Mouse (Mus musculus) cerebellum, adult 8-10 months (tissue): ENCODE measurements at regions not wholly inside any gene's neighbourhood (a gene's known extent, or its start where the extent isn't known, plus 50 kb on each side); places are given as distances from the start of the nearest gene placed in this dataset.
A peak's percentile ranks its signal among the peaks of the same experiment; 100 is the strongest.

Source experiments
- DNase-seq: peaks from one replicate; pipeline ENCODE4 v3.0.0; 2022

DNA sequence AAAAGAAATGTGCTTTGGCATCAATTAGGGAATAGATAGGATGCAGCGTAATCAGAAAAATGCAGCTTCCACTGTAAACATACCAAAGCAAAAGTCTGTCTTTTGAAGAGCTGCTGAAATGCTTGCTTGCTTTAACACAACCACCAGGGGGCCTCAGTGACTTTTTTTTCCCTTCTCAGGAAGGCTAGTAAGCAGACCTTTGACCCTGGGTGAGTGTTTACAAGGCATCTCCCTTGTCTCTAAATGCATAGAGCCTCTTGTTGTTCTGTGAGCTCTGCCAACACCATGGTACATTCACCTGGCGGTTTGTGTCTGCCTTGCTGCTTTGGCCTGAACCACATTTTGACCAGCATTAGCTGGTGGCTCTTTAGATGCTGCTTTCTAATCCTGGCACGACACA is 191.9 kb upstream of the C9orf72 start:
- no peak for DNase-seq

DNA sequence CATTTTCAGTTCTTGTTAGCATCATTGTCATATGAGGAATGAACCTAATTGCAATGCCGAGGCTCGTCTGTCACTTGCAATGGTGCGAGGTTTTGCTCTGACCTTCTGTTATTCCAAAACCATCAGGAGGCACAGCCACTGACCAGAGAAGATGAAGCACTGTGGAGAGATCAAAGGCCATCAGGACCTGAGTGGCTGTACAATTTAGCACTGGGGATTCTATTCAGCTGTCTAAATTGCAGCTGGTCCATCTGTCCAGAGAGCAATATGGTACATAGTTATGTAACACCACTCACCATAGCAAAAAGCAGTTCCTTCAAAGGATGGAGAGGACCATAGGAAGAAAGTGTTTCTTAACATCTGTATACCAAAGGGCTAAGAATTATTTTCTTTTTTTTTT is 187.5 kb upstream of the C9orf72 start:
- no peak for DNase-seq

DNA sequence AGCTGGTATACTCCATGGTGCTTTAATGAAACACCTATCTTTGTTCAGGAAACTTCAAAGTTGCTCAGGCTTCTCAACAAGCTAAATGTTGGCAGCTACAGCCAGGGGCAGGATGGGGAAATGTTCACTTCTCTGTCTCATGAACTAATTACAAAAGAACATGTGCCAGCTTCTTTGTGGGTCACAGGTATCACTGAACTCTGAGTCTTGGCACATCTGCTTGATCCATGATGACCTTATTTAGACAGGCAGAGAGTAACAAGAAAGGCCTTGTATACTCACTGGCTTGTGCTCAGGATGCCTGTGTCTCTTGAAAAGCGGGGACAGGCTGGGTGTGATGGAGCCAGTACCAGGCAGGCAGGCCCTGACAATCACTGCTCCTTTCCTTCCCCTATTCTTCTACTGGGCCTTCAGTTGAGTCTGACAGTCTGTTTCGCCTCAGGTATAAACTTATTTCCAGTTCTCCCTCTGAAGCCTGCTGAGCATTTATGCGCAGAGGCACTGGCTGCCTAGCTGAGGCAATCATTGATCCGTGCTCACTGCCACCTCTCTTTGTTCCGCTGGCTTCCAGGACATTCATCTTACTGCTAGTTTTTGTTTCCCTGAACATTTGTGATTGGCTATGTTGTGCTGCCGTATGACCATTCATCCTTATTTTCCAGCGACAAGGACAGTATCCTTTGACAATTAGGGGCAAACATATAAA is 179.5 kb upstream of the C9orf72 start:
- no peak for DNase-seq

DNA sequence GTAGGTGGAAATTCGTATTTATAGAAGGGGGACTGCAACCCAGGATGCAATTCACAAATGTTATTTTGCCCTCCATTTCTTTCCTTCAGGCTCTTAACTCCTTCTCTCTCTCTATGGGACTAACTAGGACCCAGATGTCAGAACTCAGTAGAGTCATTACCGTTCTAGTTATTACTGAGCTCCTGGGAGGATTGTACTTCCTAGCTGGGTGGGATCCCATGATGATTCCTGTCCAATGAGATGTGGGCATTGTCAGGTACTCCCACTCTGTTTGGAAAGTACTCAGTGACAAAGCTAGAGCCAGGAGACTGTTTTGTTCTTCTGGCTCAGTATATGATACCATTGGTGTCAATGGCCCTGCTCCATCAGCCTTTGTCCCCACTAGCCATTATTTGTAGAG is 178.1 kb upstream of the C9orf72 start:
- no peak for DNase-seq

DNA sequence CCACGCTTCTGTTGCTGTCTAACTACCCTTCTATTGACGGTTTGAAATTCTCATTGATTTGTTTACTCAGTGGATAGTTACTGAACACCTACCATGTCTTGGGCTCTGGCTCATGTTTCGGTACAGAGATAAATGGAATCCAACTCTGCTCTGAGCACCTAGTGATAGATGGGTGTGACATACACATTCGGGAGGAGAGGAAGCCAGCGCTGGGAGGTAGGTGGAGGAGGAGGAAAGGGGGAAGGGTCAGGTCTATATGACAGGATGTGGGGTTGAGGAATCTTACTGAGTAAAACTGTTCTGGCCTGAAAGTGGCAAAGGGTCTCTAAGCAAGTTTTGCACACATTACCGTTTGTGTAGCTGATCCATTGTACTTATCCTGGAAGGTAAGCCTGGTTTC is 177.6 kb upstream of the C9orf72 start:
- DNase-seq, result no peak

DNA sequence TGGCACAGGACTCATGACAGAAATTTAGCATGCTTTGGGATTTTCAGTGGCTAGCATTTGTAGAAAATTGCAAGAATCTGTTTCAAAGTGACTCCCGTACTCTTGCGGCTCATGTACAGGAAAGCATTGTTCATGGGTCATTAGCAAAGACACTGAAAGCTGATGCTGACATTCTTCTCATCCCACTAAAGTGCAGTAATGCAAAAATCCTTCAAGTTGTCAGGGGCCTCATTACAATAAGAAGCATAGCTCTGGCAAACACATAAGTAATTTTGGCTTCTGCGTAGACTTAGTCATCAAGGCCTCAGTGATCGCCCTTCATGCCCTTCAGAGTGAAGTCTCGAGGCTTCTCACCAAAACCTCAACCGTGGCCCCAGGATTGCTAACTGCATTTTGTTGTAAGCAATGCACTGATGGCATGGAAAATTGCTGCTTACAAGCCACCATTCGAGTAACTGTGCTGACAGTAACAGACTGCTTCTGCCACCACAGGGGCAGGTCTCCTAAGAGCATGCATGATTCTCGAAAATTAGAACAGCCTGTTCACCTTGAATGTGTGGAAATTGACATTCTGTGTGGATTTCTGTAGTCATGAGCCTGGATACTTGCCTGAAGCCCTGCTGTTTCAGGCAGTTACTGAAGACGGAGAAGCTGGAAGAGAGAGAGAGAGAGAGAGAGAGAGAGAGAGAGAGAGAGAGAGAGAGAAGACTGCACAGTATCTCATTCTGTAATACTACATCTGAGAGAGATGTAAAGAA is 176.6 kb upstream of the C9orf72 start:
- DNase-seq, result no peak

DNA sequence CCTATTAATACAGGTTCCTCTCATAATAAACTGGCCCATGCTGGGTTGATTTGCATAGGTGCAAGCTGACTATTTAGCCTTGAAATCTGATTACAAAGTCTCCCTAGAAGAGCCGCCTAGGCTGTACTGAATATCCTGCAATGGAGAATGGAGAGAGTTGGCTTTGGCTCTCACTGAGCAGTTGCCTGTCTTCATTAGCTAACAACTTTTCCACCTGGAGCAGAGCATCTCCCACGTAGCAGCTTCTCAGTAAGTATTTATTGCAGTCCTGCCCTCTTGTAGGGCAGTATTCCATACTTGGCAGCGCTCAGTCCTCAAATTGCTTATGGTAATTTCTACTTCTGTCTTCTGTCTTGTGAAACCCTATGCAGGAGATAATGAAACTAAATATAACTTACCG is 175.8 kb upstream of the C9orf72 start:
- DNase-seq, result no peak

DNA sequence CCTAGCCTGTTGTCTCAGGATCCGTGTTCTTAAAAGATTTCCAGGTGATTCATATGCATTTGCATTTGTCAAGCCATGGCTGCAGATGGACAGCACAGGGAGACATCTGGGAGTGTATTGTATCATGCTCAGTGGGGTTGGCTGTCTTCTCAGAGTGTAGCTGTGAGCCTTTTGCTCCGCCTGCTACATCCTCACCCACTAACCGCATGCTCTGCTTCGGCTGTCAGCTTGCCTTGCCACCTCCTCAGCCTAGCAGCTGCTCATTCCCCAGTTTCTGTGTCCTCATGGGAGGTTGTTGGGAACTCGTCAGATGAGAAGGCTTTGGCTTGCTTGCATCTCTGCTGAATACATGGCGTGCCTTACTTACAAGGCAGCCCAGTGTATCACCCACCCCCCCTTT is 174.5 kb upstream of the C9orf72 start:
- no peak for DNase-seq

DNA sequence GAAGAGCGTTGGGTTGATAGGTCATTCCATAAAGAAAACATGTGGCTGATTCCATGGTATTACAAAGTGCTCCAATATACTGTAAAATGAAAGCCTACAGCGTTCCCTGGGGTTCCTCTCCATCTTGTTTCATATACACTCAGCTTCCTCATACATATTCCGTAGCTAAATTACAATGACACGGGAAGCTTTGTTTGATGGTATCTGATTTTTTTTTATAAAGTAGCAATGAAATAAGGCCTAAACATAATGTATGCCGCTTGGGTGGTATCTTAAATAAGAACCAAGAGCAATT is 169.6 kb upstream of the C9orf72 start:
- no peak for DNase-seq

DNA sequence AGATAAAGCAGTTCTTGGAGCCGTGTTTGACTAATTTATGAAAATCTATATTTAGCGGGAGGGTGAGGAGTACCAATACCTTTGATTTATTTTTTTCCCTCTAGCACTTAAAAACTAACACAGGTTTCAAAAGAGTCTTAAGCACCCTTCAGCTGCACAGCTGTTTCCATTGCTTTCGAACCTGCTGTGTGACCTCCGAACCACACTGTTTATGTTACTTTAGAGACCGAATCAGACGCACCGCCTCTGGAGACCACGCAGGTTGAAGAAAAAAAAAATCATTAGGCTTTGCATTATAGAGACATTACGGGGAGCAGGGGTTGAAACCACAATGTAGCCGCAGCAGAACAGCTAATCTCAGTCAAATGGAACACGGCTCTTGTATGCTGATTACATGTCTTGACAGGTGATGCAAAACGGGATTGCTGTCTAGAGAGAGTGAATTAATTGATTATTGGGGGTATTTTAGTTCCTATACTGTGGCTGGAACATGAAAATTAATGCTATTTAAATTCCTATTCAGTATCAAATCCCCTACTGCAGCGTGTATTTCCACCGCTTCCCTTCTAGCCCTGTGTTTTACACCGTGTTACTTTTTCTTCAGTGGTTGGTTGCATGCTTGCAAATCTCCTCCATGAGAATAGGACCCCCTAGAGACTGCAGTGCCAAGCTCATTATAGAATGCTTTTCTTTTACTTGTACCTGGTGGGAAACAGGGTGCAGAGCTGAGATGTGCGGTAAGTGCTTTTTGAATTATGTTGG is 169.0 kb upstream of the C9orf72 start:
- DNase-seq, result no peak

DNA sequence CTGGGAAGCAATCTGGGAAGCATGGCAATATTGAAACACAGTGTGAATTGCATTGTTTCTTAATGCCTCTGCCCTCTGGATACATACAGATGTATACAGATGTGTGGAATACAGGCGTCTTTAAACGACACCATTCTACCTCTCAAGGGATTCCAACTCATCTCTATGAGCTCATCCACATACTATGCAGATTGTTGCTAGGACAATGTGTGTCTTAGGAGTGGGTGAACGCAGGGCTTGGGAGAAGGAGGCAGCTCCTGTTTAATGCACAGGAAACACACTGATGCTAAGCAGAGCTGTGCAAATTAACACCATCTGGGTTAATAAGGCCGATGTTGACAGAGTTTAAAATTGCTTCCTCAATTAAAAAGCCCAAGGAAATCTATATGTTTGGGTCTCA is 149.8 kb upstream of the C9orf72 start:
- DNase-seq, result no peak

DNA sequence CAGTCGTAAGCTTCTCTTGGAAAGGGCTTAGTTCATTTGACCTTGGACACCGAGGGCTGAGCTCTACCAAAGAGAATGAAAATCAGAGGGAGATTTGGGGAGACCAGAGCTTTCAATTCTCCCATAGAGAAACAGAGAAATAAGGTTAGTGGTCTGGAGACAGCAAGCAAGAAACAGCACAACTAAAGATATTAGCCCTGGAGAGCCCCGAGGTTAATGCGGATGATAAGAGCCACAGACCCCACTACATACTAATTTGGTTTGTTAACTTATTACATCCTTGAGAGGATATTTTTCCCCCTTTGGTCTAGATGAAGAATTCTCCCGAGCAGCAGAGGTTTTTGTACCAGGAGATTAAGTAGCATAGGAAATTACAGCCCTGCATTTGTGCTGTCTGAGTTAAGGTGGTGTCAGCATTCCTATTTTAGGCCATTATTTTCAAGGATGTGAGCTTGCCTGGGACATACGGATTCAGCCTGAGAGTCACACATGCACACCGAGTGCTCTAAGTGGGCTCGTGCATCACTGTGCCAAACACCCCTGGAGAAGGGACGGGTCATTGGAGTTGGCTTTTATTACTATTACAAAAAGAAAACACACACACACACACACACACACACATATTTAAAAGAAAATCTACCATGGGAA is 147.4 kb upstream of the C9orf72 start:
- no peak for DNase-seq

DNA sequence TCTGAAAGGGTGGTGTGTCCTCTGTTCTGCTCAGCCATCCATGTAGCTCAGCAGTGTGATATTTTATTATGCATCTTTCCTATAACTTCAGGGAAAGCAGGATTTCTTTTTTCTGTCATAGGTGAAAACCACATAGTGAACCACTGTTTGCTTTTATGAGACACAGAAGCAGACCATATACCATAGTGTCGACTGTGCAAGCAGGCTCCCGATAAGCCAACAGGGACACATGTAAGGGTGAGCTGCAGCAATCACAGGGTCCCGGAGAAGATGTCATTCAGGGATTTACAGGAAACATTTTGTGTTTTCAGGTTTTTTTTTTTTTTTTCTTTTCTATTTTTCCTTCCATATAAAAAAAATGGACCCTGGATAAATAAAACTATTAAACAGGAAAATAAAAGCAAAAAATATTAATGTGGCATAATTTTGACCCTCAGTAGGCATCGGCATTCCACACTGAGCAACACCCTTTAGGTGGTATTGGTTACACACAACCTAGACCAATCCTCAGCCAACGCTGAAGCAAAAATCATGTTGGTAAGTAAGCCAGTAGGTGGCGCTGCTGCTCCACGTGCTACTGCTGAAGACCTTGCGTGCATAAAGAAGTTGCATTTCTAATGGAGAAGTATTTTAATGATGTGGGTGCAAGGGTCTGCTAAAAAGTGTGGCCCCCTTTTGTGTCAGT is 146.7 kb upstream of the C9orf72 start:
- peak; percentile 42 for DNase-seq

DNA sequence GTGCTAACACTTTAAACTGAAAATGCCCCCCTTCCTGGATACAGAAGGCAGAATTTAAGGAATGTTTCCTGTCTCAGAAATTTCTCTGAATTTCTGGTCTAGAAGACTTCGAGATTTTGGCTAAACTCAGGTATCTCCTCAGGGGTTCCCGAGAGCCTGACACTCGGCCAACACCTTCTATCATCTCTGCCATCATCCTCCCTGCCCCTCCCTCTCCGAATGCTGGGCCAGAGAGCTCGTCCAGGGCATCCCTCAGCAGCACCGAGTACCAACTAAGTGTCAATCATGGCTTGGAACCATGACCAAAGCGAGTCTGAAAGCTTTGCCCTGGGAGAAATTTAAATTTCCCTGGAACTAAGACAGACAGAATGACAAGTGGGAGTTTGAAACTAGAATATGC is 138.2 kb upstream of the C9orf72 start:
- no peak for DNase-seq

DNA sequence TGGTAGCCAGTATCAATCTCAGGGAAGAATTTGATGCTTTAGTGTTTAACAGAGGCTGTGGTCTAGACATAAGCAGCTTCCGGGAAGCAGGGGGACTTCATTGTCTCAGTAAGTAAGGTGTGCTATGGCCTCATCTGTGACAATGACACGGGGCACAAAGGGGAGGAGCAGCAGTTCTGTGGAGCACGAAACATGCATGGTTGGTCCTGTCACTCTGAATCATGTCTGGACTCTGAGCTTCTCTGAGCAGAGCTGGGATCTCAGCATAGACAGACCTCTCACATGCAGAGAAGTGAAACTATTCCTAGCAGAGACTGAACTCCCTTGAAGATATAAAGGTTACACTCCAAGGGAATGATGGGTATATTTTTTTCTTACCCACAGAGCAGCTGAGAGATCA is 136.2 kb upstream of the C9orf72 start:
- no peak for DNase-seq

DNA sequence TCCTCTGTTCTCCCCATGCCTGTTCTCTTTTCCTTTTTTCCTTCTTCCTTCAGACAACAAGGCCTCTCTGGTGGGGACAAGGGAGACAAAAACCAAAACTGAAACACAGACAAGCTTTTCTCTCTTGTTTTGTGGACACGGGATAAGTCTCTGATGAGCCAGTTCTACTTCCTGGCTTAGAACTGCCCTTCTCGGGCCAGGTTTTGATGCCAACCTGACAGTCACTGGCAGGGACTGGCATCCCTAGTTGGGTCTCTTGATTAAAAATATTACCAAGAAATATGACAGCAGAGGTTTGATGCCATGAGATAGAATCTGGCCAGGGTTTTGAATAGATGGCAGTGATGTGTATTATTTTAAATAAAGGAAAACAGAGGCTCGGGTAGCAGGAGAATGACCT is 133.4 kb upstream of the C9orf72 start:
- DNase-seq, result no peak

DNA sequence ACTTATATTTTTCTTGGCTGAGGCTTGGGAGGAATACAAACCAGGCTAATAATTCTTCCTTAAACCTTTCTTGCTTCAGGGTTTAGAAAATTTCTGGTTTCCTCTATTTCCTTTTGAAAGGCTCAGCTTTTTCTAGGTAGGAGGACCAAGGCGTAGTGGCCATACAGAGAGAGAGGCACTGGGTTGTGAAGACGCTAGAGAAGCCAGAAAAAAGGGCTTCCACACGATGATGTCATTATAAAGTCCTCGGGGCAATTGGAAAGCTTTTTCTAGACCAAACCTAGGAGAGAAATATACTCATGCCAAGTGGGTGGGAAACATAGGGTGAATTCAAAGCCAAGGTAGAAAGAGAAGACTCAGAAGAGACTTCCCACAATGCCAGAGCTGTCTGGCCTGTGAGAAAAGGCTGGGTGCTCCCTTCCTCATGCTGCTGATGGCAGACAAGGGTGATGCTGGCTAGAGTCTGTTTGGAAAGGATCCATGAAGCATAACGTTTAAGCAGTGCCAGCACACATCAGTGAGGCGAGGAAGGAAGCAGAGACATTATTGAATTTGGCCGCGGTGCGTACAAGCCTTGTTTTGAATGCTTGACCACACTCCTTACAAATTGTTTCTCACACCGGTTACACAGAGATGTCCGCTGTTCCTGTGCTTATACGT is 131.1 kb upstream of the C9orf72 start:
- DNase-seq, result no peak

DNA sequence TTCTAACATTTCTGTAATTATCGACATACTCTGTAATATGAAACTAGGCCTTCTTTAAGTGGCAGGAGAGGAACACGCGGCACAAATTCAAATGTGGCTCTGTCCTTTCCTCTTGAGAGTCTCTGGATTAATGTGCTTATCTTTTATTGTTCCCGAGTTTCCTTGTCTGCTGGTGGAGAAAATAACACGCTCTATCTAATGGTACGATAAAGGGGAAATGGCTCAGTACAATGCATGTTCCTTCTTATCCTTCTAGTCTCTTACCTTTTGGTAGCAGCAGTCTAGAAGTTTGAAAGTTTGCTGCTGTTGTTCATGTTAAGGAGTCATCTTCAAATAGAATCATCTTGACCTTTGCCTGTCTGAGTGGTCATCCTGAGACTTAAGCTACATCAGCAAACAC is 130.1 kb upstream of the C9orf72 start:
- no peak for DNase-seq

DNA sequence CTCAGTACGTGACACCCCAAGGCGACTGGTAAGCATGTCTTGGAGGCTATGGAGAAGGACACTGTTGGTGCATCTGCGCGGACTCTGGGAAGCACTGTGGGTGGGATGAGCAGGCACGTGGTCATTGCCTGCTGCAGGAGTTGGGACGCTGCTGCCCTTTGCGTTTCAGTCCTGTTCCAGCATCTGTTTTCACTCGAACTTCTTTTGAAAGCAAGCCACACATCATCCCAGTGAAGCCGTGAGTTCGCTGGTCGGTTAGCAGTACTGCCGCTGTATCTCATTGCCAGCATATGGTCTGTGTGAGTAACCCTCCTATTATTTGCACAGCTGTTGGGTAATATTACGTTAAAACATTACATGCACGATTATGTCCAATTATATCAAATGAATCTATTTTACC is 128.1 kb upstream of the C9orf72 start:
- no peak for DNase-seq

DNA sequence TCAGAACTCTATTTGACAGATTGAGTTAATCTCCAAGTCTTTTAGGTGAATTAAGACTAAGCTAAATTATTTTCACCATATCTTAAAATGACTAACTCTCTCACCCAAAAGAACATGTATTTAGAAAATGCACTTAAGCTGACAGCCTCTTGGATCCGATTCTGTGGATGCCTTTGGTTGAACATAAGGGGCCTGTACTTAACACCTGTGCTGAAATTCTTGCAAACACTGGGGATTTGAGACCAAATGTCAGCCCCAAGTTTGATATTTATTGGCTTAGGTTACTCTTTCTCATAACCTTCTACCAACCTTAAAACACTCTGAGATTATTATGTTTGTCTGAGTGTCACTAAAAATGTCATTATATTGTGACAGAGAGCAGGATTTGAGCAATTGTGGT is 126.6 kb upstream of the C9orf72 start:
- DNase-seq, result no peak

DNA sequence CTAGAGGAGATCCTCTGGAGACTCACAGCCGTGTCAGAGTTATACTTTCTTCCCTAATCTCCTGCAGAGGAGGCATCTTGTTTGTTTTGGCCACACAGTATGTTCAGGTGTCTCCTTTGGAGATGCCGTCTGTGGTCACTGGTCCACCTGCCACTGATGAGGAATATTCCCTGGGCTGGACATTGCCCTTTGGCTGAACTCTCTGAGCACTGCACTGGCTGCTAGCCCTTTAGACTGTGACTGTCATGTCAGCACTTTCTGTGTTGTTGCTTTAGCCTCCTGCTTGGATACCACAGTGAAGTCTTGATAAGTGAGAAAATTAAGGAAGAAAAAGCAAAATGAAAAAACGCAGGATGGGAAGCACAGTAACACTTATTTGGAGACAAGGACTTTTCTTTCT is 124.5 kb upstream of the C9orf72 start:
- no peak for DNase-seq

DNA sequence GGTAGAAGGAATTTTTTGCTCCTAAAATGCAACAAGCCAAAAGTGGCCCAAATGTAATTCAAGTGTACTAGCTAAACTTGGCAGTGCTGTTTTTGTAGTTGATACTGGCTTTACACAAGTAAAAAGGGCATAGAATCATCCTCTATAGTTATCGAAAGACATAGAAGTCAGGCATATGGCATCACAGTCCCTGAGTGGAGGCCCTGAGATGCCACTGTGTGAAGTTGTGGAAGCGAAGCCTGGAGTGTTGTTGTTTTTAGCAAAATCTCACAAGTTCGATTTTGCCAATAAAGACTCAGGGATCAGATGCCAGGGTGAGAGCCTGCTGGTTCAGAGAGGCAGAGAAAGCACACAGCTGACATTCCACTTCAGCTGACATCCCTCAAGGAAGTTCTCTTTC is 121.6 kb upstream of the C9orf72 start:
- DNase-seq, result no peak

DNA sequence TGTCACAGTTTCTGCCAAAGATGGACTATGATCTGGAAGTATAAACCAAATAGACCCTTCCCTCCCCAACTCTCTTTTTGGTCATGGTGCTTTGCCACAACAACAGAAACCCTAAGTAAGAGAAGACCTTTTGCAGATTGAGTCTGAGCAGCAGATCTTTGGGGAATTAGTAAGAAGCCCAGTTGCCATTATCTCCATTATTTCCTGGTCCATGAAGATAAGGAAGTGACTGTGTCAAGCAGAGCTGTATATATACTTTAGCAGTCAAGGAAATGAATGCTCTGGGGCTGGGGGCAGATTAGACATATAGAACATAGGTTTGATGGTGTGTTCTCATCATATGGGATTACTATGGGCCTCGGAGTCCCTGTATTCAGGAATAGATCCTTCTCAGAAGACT is 117.8 kb upstream of the C9orf72 start:
- no peak for DNase-seq
